Mouse (Mus musculus): ENCODE results near the gene H2afv. TPM values are rescaled to one million over a fixed set of nuclear protein-coding genes. Genes with fewer than 3 reads are reported as not detected.
A peak's percentile ranks its signal among the peaks of the same experiment; 100 is the strongest.
"Not testable (repeated sequence)": the region's sequence is repeated elsewhere in the genome, so short reads cannot be mapped to it uniquely, and the experiment has no call there.

Gene H2afv
- polyA plus RNA-seq, 1 experiment from 2014 or later: 581 TPM

GRCm38 (mm10) chr11:6414751-6415550, 29.3 kb downstream of the H2afv start, which contains the start of gene Ppia:
TSS of gene Ppia (plus strand) at chr11:6415443.
- H3K27ac ChIP-seq (ENCODE audit: low read length): peak within 1 kb of the TSS; percentile 98
- peaks cover 13% of the 10 kb centered on the region for H3K36me3 ChIP-seq (ENCODE audit: control insufficient read depth, insufficient read depth, low read length)
- WGBS: 4% methylated on average over 21 of the region's 21 CpGs
- H3K4me2 ChIP-seq (ENCODE audit: low read depth, low read length): peak within 1 kb of the TSS; percentile 98
- H3K4me1 ChIP-seq (replicated peaks; ENCODE audit: control insufficient read depth, insufficient read depth, low read length): peaks cover 15% of the 10 kb centered on the region
- no peaks in the 10 kb centered on the region for H3K9me3 ChIP-seq (ENCODE audit: control insufficient read depth, low read length)
- no peaks in the 10 kb centered on the region for H3K27me3 ChIP-seq (ENCODE audit: control insufficient read depth, insufficient read depth, low read depth, low read length)
- peak; percentile 72 for ATAC-seq (ENCODE audit: low read depth)
- H3K4me3 ChIP-seq (ENCODE audit: low read length): peak within 1 kb of the TSS; percentile 98
- peak within 1 kb of the TSS; percentile 97 for H3K9ac ChIP-seq (ENCODE audit: low read length)

- Histone ChIP-seq H3K4me2 (ENCODE audit: low read depth, low read length) (no peak overlapping the region), H3K9me3 (ENCODE audit: control insufficient read depth, low read length) (no peaks in the 10 kb centered on the region), H3K27ac (ENCODE audit: low read length) (no peak overlapping the region), H3K36me3 (ENCODE audit: control insufficient read depth, insufficient read depth, low read length) (peaks cover under 1% of the 10 kb centered on the region), H3K9ac (ENCODE audit: low read length) (no peak overlapping the region), H3K4me1 (replicated peaks; ENCODE audit: control insufficient read depth, insufficient read depth, low read length) (peaks cover 15% of the 10 kb centered on the region), H3K27me3 (ENCODE audit: control insufficient read depth, insufficient read depth, low read depth, low read length) (no peaks in the 10 kb centered on the region), H3K4me3 (ENCODE audit: low read length) (no peak overlapping the region)
- 87% methylated on average over 10 of the region's 12 CpGs for whole genome bisulfite sequencing
- ATAC-seq (ENCODE audit: low read depth): no peak
Measured at GRCm38 (mm10) chr11:6413264-6413663, 31.0 kb downstream of the H2afv start.

- Histone ChIP-seq H3K9me3 (ENCODE audit: control insufficient read depth, low read length) (no peaks in the 10 kb centered on the region), H3K27me3 (ENCODE audit: control insufficient read depth, insufficient read depth, low read depth, low read length) (no peaks in the 10 kb centered on the region), H3K36me3 (ENCODE audit: control insufficient read depth, insufficient read depth, low read length) (no peaks in the 10 kb centered on the region), H3K4me3 (ENCODE audit: low read length) (no peak overlapping the region), H3K4me1 (replicated peaks; ENCODE audit: control insufficient read depth, insufficient read depth, low read length) (peaks cover 11% of the 10 kb centered on the region), H3K4me2 (ENCODE audit: low read depth, low read length) (no peak overlapping the region), H3K9ac (ENCODE audit: low read length) (no peak overlapping the region), H3K27ac (ENCODE audit: low read length) (no peak overlapping the region)
- ATAC-seq (ENCODE audit: low read depth): no peak
- 5% methylated on average over 5 of the region's 5 CpGs for WGBS
Measured at GRCm38 (mm10) chr11:6411684-6412083, 32.6 kb downstream of the H2afv start.

GRCm38 (mm10) chr11:6410755-6411154, 33.5 kb downstream of the H2afv start:
- not testable (repeated sequence) for H3K9ac ChIP-seq (ENCODE audit: low read length); H3K36me3 ChIP-seq (ENCODE audit: control insufficient read depth, insufficient read depth, low read length); H3K27ac ChIP-seq (ENCODE audit: low read length); H3K9me3 ChIP-seq (ENCODE audit: control insufficient read depth, low read length); H3K4me3 ChIP-seq (ENCODE audit: low read length); H3K27me3 ChIP-seq (ENCODE audit: control insufficient read depth, insufficient read depth, low read depth, low read length); H3K4me2 ChIP-seq (ENCODE audit: low read depth, low read length); ATAC-seq (ENCODE audit: low read depth)
- H3K4me1 ChIP-seq (replicated peaks; ENCODE audit: control insufficient read depth, insufficient read depth, low read length): peaks cover 20% of the 10 kb centered on the region
- WGBS: 84% methylated on average over 5 of the region's 5 CpGs

- ATAC-seq (ENCODE audit: low read depth): no peak
- H3K9ac ChIP-seq (ENCODE audit: low read length): no peak overlapping the region
- H3K4me1 ChIP-seq (replicated peaks; ENCODE audit: control insufficient read depth, insufficient read depth, low read length): peaks cover 26% of the 10 kb centered on the region
- H3K9me3 ChIP-seq (ENCODE audit: control insufficient read depth, low read length): no peaks in the 10 kb centered on the region
- H3K4me2 ChIP-seq (ENCODE audit: low read depth, low read length): no peak overlapping the region
- H3K27me3 ChIP-seq (ENCODE audit: control insufficient read depth, insufficient read depth, low read depth, low read length): no peaks in the 10 kb centered on the region
- H3K36me3 ChIP-seq (ENCODE audit: control insufficient read depth, insufficient read depth, low read length): peaks cover 4% of the 10 kb centered on the region; the same call in 1 of the 2 replicates
- WGBS: 46% methylated on average over 5 of the region's 5 CpGs
- no peak overlapping the region for H3K4me3 ChIP-seq (ENCODE audit: low read length)
- no peak overlapping the region for H3K27ac ChIP-seq (ENCODE audit: low read length)
Measured at GRCm38 (mm10) chr11:6410050-6410602, 34.1 kb downstream of the H2afv start.

GRCm38 (mm10) chr11:6407162-6407621, 37.1 kb downstream of the H2afv start:
- peaks cover 24% of the 10 kb centered on the region for H3K36me3 ChIP-seq (ENCODE audit: control insufficient read depth, insufficient read depth, low read length)
- H3K4me2 ChIP-seq (ENCODE audit: low read depth, low read length): no peak overlapping the region
- no peak overlapping the region for H3K4me3 ChIP-seq (ENCODE audit: low read length)
- no peak overlapping the region for H3K27ac ChIP-seq (ENCODE audit: low read length)
- 77% methylated on average over 3 of the region's 3 CpGs for WGBS
- no peaks in the 10 kb centered on the region for H3K9me3 ChIP-seq (ENCODE audit: control insufficient read depth, low read length)
- no peaks in the 10 kb centered on the region for H3K27me3 ChIP-seq (ENCODE audit: control insufficient read depth, insufficient read depth, low read depth, low read length)
- ATAC-seq (ENCODE audit: low read depth): no peak
- no peak overlapping the region for H3K9ac ChIP-seq (ENCODE audit: low read length)
- H3K4me1 ChIP-seq (replicated peaks; ENCODE audit: control insufficient read depth, insufficient read depth, low read length): peaks cover 30% of the 10 kb centered on the region

- 30% methylated on average over 14 of the region's 14 CpGs for WGBS
- Histone ChIP-seq H3K4me1 (replicated peaks; ENCODE audit: control insufficient read depth, insufficient read depth, low read length) (peaks cover 30% of the 10 kb centered on the region), H3K9ac (ENCODE audit: low read length) (peak overlapping the region; percentile 41), H3K4me3 (ENCODE audit: low read length) (no peak overlapping the region), H3K27me3 (ENCODE audit: control insufficient read depth, insufficient read depth, low read depth, low read length) (no peaks in the 10 kb centered on the region), H3K27ac (ENCODE audit: low read length) (peak overlapping the region; percentile 75), H3K36me3 (ENCODE audit: control insufficient read depth, insufficient read depth, low read length) (peaks cover 28% of the 10 kb centered on the region), H3K4me2 (ENCODE audit: low read depth, low read length) (no peak overlapping the region), H3K9me3 (ENCODE audit: control insufficient read depth, low read length) (no peaks in the 10 kb centered on the region)
- peak; percentile 74 for ATAC-seq (ENCODE audit: low read depth)
Measured at GRCm38 (mm10) chr11:6406251-6407161, 37.7 kb downstream of the H2afv start.

- Histone ChIP-seq H3K9ac (ENCODE audit: low read length) (no peak overlapping the region; the same call in 1 of the 2 replicates), H3K27ac (ENCODE audit: low read length) (peak overlapping the region; percentile 75), H3K4me1 (replicated peaks; ENCODE audit: control insufficient read depth, insufficient read depth, low read length) (peaks cover 30% of the 10 kb centered on the region), H3K9me3 (ENCODE audit: control insufficient read depth, low read length) (no peaks in the 10 kb centered on the region), H3K27me3 (ENCODE audit: control insufficient read depth, insufficient read depth, low read depth, low read length) (no peaks in the 10 kb centered on the region), H3K36me3 (ENCODE audit: control insufficient read depth, insufficient read depth, low read length) (peaks cover 28% of the 10 kb centered on the region), H3K4me3 (ENCODE audit: low read length) (no peak overlapping the region), H3K4me2 (ENCODE audit: low read depth, low read length) (no peak overlapping the region)
- peak; percentile 19; the same call in 1 of the 2 replicates for ATAC-seq (ENCODE audit: low read depth)
- 63% methylated on average over 4 of the region's 4 CpGs for WGBS
Measured at GRCm38 (mm10) chr11:6405591-6406081, 38.6 kb downstream of the H2afv start.
